Mouse (Mus musculus) adrenal gland (tissue): ENCODE results near the gene Atp2b2.

Source experiments
- intact Hi-C: fragments of 180-260 bp; cut with DNase I; formaldehyde crosslinking; loops from one replicate; pipeline ENCODE4 v1.15.1; 2025

Atp2b2 gene

DNA sequence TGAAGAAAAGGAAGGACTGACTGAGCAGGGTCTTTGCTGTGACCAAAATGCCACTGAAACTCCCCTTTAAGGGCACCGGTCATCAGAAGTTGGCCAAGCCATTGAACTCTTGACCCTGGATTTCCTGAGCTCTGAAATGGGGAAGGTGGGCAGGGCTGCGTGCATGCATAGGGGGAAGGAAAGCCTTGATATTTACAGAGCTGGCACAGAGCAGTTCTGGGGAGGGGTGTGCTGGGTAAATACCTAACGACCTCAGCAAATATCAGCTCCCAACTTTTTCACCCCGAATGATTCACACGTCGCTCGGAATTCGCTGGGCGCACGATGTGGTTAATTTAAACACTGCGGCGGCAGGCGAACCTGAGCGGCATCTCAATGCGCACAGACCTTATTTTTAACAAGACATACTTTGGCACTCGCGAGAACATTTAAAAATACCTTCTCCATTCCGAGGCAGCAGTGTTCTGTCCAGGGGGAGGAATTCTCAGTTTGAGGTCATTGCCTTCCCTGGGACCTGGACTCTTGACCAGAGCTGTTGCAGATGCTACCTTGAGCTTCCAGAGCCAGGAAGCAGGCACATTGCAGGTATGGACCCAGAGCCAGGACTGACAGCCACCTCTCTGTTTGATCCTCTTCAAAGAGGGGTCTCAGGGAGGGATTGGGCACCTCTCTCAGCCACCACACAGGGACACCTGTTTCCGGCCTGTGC lies 85.0 kb downstream of the Atp2b2 start:
- intact Hi-C loops: no loop called here

DNA sequence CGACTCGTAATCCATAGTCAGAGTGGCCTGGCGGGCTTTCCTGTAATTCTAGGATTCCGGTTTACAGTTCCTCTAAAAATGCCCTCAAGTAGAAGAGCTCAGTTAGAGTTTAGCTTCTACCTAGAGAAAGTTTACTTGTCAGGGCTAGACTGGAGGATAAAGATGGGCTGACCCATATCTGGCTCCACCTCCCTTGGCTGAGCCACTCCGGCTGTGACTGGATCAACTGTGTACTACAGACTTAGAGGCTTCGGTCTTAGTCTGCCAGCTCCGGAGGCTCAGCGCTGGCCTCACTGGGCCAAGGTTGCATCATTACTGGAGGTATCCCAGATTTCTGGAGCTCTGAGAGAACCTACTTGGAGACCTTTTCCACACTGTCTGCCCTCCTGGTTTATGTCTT lies 94.9 kb downstream of the Atp2b2 start:
- intact Hi-C loops: no loop called here

DNA sequence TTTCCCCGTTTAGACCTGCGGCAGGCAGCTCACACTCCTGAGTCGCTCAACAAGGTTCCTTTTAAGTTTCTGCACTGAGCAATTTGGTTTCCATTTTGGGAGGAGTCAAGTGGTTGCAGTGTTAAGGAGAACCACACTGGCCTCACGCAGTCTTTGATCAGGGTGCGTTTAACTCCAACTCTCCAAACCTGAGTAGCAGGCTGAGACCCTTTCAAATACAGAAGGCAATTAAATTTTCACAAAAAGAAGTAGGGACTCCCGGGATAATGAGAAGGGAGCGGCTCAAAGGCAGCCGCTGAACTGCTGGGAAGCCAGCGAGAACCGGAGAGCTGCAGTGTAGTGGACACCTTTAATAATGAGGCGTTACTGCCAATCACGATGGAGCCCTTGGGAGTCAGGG lies 100.1 kb downstream of the Atp2b2 start:
- intact Hi-C loops: no loop called here

DNA sequence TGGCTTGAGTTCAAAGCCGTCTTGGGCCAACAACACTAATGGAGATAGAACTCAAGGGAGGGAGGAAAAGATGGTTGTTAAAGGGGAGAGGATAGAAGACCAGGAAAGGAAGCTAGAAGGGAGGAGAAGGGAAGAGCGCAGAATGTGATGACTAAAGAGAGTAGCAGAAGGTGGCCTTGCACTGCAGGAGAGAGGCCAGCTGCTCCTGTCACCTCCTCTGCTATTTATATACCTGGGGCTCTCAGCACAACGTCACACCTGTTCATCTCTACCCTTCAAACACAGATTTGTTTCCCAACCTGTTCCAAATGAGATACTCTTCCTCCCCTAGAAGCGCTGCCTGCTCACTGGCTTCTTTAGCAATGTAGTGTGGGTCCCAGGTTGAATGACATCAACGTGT lies 101.1 kb downstream of the Atp2b2 start:
- intact Hi-C loops: no loop called here

DNA sequence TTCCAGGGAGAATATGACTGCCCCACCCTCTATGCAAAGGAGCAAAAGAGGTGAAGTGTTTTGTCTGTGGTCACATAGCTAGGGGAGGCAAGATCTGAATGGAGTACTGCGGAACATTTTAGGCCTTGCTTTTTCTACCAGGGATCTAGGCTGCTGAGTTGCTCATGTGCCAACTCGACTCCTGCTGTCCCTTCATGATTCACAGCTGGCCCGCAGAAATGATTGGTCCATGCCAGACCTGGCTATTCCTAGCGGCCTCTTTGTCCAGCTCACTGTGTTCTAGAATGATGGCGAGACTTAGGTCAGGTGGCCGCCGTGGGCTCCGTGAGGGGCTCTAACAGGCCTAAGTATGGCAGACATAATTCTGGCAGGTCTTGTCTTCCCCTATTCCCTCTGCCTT lies 103.0 kb downstream of the Atp2b2 start:
- intact Hi-C loops: no loop called here

DNA sequence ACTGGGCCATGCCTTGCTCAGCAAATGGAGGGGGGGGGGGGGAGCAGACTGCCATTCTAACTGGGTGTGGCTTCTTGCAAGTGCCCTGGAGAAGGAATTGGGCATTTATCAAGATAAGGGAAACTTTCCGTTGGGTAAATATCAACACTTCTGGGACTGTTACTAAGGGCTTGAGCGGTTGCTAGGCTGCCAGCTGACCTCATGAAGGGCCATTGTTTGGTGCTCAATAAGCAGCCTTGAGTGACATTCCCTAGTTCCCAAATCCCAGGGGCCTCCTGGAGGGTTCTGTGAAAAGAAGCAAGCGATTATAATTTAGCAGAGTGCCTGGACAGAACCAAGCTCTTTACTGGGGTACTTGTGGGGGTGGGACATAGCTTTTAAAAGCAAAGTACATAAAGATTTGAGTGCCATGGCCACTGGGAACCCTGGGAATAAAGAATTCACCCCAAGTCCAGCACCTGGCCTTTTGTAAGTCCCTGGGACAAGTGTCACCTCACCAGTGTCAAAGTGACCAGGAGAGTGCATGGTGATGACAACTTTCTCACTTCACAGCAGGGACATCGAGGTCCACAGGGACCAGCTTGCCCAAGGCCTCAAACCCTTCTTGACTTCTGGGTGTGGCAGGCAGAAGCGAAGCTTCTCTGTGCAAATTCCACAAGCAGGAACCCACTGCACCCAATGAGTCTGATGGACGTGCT lies 105.5 kb downstream of the Atp2b2 start:
- intact Hi-C loops: no loop called here

DNA sequence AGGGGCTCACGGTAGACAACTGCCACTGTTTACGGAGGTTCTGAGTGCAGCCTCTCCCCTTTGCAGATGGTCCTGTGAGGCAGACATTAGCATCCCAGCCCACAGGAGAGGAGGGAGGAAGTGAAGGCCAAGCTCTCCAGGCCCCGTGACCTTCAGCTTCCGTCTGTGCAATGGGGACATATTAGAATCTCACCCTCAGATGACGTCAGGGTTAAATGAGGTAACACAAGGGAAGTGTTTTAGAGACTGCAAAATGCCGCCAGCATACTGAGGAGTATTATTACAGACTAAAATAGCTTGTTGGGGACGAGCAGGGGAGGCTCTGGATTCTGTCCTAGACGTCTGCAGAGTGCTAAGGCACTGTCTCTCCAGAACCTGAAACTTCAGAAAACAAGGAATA lies 106.3 kb downstream of the Atp2b2 start:
- intact Hi-C loops: no loop called here

DNA sequence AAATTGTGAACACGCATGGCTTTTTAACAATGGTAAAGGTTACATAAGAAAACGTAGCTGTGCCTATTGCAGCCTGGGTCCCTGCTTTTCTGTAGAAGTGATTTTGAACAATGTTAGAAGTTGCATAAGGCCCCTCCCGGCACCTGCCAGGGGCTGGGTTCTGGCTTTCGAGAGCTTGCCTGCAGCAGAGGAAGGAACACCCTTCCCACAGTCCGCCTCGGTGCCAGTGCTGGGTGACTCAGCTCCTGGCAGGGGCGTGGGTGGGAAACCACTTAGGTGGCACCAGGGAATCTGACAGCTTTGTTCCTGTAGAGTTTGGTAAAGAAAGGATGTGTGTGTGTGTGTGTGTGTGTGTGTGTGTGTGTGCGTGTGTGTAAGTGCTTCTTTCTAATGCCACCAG lies 107.7 kb downstream of the Atp2b2 start:
- intact Hi-C loops: no loop called here

DNA sequence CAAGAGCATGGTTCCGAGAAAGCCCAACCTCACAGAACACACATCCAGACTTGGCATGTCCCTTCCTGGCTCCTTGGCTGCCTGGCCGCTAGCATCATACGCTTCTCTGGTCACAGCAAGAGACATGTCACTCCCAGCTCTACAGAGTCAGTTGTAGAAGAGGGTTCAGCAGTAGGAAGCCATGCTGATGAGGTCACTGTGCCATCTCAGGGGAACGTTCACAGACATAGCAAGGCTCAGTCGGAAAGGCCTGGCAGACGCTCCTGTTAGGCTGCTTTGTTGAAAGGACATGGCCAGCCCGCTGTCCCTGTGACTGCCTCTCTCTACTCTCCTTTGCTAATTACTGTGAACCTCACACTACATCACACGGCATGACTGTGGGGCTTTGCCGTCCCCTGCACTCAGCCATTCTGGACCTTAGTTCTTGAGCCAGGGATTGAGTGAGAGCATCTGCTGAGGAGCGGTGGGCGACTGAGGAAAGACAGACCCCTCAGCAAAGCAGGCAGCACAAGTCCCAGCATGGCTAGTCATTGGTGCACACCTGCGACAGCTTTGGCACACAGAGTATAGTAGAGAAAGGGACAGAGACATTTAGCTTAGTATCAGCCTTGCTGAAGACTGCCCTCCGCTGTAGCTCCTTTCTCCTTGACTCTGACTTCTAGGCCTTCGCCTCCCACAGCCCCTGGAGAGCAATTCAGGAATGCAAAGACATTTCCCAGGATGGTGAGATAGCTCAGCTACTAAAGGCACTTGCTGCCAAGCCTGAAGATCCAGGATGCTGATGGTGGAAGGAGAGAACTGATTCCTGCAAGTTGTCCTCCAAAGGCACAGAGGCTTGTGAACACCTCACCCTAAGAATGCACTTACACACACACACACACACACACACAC lies 108.9 kb downstream of the Atp2b2 start:
- intact Hi-C loops: no loop called here

DNA sequence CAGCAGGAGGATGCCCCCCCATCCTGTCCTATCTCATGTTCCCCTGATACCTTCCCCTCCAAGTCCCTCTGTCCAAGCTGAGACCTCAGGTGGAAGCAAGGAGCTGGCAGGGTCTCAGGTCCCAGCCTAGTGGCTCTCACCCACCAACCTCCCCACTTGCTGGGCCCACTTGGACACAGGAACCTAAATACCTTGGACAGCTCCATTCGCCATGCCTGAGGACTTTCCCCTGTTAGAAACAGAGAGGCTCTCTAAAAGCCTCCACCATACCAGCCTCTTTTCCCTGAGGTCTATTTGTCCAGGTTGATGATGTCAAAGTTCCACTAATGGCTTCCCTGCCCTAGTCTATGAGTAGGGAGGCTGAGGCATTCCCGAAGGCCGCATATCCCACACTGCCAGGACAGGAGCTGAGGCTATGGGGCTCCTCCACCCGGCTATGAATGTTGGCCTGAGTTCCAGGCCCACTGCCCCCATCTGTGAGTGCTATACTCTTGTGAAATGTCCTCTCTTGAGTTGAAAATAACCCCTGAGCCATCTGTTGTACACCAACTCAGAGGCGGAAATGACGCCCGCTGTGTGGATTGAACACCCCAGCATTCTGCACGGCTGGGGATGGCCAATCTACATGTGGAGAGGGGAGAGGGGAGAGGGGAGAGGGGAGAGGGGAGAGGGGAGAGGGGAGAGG lies 113.1 kb downstream of the Atp2b2 start:
- intact Hi-C loops: no loop called here

DNA sequence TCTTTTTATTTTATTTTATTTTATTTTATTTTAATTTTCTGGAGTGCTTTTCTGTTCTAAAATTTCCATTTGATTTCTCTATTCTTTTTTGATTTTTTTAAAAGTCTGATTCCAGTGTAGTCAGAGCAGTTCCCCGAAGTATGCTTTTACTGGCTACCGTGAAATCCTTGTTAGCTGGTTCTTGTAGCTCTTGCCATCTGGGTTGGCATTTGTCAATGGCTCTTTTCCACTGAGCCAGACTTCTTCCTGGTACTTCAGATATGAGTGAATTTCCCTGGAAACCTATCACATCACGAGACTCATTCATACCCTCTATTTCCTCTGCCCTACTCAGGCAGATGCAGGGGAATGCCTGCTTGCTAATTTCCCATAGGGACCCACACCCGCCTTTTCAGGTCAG lies 119.2 kb downstream of the Atp2b2 start:
- intact Hi-C loops: no loop called here

DNA sequence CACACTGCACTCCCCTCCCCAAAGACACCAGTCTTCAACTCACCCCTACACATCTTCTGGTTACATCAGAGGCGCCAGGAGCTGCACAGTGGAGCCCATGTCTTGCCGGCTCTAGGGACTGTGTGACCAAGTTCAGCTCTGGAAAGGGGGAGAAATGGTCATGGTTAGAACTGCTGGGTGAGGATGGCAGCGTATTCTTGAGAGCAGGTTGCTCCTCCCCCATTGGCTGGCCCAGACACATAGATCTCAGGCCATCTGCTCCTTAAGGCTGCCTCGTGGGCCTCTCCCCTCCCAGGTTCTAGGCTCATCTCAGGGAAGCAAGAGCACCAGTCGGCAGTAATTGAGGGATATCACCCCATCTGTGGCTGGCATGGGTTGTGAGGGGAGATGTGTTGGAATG lies 121.9 kb downstream of the Atp2b2 start:
- intact Hi-C loops: no loop called here

DNA sequence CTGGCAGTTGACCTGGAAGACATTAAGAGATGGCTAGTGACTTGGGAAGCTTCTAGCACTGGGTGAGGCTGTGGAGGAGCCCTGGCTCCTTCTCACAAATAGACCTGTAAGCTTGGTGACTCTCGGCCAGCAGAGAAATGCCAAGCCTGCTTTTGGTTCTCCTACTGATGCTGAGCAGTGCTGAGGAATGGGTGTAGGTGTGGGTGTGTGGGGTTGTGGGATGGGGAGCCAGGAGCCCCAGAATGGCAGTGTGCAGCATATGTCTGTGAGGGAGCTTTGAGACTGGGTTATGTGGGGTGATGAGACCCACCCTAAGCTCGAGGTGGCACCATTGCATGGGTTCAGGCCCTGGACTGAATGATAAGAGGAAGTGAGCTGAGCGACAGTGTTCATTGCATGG lies 129.7 kb downstream of the Atp2b2 start:
- intact Hi-C loops: no loop called here

DNA sequence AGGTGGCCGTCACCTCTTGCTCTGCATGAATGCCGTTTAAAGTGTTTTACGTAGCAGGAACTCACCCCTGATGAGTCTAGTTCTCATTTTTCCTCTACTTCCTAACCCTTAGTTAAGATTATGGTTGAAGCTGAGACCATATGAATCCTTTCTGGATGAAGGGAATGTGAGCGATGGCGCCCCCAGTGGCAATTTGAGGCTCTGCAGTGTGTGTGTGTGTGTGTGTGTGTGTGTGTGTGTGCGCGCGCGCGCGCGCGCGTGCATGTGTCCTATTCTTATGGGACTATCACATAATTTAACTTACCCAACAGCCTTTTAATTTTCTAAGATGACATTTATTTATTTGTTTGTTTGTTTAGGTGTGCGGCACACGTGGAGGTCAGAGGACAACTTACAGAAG lies 131.3 kb downstream of the Atp2b2 start:
- intact Hi-C loops: no loop called here

DNA sequence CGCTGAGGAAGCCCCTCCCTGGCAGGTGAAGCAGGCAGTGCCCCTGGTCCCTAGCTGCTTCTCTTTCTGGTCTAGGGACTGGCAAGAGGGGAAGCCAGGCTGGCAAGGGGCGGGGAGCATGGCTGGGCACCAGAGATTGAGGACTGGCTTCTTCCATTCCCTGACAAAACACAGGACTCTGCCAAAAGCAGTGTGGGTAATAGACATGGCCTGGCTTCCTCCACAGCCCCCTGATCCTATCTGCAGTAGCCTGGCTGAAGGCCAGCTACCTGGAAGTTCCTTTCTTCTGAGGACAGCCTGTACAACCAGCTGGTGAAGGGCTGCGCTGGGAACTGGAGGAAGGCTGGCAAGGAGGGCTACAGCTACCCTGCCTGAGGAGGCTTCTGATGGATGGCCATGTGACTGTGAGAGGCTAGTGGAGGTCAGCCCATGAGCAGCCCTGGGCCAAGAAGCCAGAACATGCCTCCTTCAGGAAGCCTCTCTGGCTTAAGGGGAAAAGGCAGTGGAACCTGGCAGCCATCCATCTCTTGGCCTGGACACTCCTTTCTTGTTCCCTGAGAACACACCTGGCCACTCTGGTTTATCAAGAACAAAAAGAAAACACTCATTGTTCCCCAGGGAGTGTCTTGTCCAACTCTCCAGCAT lies 131.9 kb downstream of the Atp2b2 start:
- intact Hi-C loops: no loop called here

DNA sequence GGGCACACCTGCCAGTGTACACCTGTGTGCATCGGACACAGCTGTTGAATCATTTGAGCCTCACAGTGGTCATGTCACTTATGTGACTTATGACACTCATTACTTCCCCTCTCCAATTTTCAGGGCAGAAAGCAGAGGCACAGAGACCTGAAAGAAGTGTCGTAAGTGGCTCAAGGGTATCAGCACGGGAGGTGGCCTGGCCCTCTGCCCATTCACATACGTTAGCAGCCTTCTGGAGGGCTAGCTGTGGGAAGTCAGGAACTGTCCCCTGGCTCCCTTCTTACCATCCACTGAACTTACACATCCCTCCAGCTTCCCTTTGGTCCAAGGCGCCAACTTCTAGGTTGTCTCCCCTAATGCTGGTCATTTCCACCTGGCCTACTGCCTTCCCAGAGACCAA lies 132.6 kb downstream of the Atp2b2 start:
- intact Hi-C loops: no loop called here

DNA sequence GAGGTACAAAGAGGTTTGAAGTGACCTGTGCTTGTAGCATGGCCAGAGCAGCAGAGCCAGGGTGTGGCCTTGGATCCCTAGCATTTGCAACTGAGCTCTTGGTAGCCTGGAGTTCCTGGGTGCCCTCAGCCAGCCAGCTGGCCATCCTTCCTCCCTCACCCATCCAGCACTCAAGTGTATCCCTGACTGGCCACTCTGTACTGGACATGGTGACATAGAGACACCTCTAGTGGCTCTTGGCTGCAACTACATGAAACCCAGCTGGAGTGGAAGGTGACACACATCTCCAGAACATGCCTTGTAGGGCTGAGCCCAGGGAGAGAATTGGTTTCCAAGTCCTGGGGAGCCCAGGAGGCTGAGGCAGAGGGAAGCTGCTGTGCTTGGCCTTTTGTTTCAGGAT lies 134.3 kb downstream of the Atp2b2 start:
- intact Hi-C loops: no loop called here

DNA sequence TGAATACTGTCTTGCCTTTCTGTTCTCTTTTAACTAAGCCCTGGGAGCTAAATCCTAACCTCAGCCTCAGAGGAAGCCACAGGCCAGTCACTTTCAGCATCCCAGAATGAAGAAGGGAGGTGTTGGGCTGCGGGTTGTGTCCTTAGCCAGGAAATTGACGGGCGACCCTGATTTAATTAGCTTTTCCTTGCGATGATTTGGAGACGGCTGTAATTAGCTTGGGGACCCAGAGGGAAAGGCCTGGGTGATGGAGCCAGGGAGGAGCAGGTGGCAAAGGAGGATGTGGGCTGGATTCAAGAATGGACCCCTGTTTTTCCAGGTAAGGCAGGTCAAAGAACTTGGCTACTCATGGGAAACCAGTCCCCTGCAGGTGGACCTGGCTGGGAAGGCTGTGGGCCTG lies 138.0 kb downstream of the Atp2b2 start:
- intact Hi-C loops: no loop called here

DNA sequence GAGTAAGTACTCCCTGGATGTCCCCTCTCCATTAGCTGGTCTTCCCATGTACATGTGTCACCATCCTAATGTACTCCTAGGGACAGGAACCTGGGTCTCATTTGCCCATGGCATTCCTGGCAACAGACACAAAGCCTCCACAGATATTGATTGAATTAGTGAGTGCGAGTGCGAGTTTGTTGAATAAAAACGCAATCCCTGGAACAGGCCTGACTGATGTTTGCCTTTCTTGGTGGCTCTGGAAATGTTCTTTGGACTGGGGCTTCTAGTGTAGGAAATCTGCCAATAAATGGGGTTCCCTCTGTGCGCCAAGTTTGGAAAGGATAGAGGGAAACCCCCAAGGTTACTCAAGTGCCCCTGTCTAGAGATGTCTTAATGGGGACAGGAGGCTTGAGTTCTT lies 146.4 kb downstream of the Atp2b2 start:
- intact Hi-C loops: no loop called here

DNA sequence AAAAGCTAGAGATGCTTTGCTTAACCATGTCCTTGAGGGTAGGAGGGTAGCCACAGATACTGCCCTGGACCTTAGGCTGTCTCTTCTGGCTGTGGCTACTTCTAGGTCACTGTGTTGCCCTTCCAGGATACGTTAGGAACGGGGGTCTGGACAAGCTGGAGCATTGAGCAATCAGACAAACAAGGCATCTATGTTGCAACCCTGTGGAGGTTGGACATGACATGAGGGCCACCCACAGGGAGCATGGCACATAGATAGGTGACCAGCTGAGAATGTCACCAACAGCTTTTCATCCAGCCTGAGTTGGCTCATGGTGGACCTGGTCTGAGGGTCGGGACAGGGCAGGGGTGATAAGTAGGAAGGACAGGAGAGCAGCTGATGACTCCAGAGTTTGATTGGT lies 148.4 kb downstream of the Atp2b2 start:
- intact Hi-C loops: no loop called here

DNA sequence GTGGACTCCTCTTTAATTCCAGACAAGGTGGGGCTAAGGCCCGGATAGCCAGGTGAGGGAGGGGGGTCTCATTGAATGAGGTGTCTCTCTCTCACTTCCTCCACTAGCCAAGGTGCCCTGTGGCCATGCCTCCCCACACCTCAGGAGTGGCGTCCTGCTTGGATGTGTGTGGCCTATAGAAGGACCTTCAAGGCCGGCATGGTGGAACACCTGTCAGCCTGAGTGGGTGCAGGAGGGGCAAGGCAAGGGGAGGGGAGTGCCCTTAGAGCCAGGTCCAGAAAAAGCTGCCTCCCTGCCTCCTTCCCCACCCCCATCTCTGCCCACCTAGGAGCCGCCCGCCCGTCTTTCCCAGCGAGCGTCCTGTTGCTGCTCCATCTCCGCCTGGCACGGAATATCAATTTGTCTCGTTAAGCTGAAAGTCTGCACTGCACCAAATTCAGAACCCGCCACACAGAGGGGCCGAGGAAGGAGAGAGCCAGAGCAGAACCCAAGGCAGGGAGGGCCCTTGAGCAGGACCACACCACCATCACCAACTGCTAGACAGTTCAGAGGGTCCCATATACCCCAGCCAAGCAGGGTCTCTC lies 150.2 kb downstream of the Atp2b2 start:
- intact Hi-C loops: no loop called here
